8 mouse cellular contexts compared by ENCODE assay signal in the genomic region with DNA sequence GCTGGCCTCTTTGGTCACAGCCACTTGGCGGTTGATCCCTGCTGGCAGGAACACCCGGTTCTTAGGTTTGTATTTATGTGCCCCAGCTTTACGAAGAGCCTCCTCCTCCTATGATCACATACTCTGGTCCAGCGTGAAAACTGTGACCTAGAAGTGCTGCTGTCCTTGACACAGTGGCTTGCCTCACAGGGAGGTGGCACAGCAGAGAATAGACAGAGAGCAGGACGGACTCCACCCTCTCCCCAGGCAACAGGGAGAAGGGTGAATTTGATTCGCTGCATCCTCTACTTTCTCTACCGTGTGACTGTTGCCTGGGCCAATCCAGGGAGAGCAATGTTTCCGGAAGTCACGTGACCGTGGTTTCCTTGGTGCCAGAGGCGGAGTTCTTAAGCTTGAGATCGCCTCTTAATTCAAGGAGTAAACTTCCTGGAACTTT. TPM values are rescaled to one million over a fixed set of nuclear protein-coding genes. Genes with fewer than 3 reads are reported as not detected.
DNase-seq lines count a peak whose midpoint lies in the region; ATAC-seq and TF ChIP-seq lines count a peak whose summit lies in the region.

No protein-coding gene starts in this region.

- H3K9ac ChIP-seq in forebrain, embryonic 13.5 days, result no peak overlapping the region
- H3K9ac ChIP-seq in hindbrain, postnatal 0 days (replicated peaks; ENCODE audit: low read length), result no peak overlapping the region
- no peak overlapping the region for H3K9ac ChIP-seq in limb, embryonic 14.5 days (ENCODE audit: low read depth, low read length, severe bottlenecking)
- H3K9ac ChIP-seq in midbrain, embryonic 15.5 days, result no peak overlapping the region

- intact Hi-C loops in heart, postnatal 25 days (cut with DNase I), result no loop called here

- H3K4me2 ChIP-seq in forebrain, embryonic 13.5 days, result peak overlapping the region; percentile 32
- peak overlapping the region; percentile 27; the same call in 1 of the 2 replicates for H3K4me2 ChIP-seq in hindbrain, postnatal 0 days (ENCODE audit: low read depth, low read length)
- no peak overlapping the region; the same call in 1 of the 2 replicates for H3K4me2 ChIP-seq in limb, embryonic 14.5 days (replicated peaks; ENCODE audit: low read depth, low read length, severe bottlenecking)
- H3K4me2 ChIP-seq in midbrain, embryonic 15.5 days, result peak overlapping the region; percentile 34

- no peaks in the 10 kb centered on the region for H3K9me3 ChIP-seq in forebrain, embryonic 13.5 days (replicated peaks)
- no peaks in the 10 kb centered on the region for H3K9me3 ChIP-seq in hindbrain, postnatal 0 days (ENCODE audit: low read length)
- H3K9me3 ChIP-seq in limb, embryonic 14.5 days (ENCODE audit: control insufficient read depth, low read length), result no peaks in the 10 kb centered on the region
- H3K9me3 ChIP-seq in midbrain, embryonic 15.5 days, result no peaks in the 10 kb centered on the region

- no peaks in the 10 kb centered on the region for H3K4me1 ChIP-seq in forebrain, embryonic 13.5 days
- H3K4me1 ChIP-seq in hindbrain, postnatal 0 days (ENCODE audit: insufficient read depth, low read length), result no peaks in the 10 kb centered on the region
- H3K4me1 ChIP-seq in limb, embryonic 14.5 days (ENCODE audit: control insufficient read depth, insufficient read depth, low read length), result peaks cover 4% of the 10 kb centered on the region; the same call in 1 of the 2 replicates
- H3K4me1 ChIP-seq in midbrain, embryonic 15.5 days, result no peaks in the 10 kb centered on the region

- 0 out of 2 replicates have a peak, but pooled peaks have one; percentile 62 for ATAC-seq in forebrain, embryonic 13.5 days
- ATAC-seq in hindbrain, postnatal 0 days, result peak; percentile 93
- ATAC-seq in limb, embryonic 14.5 days (ENCODE audit: low FRiP score, low read depth), result peak; percentile 70
- ATAC-seq in midbrain, embryonic 15.5 days (replicated peaks), result peak; percentile 73; the same call in 1 of the 2 replicates

- no peak overlapping the region for H3K4me3 ChIP-seq in forebrain, embryonic 13.5 days
- H3K4me3 ChIP-seq in hindbrain, postnatal 0 days (ENCODE audit: low read length), result peak overlapping the region; percentile 14; the same call in 1 of the 2 replicates
- H3K4me3 ChIP-seq in limb, embryonic 14.5 days (replicated peaks; ENCODE audit: low read length), result no peak overlapping the region
- H3K4me3 ChIP-seq in midbrain, embryonic 15.5 days, result 0 out of 2 replicates have a peak overlapping the region, but pooled peaks have one; percentile 6

- H3K27ac ChIP-seq in forebrain, embryonic 13.5 days, result no peak overlapping the region
- H3K27ac ChIP-seq in hindbrain, postnatal 0 days, result 0 out of 2 replicates have a peak overlapping the region, but pooled peaks have one; percentile 32
- no peak overlapping the region for H3K27ac ChIP-seq in limb, embryonic 14.5 days (replicated peaks; ENCODE audit: low read depth, low read length)
- H3K27ac ChIP-seq in midbrain, embryonic 15.5 days, result no peak overlapping the region

- peak; percentile 98 for DNase-seq in heart, adult 11 months
- DNase-seq in heart, postnatal 25 days (ENCODE audit: low spot score), result no peak
- DNase-seq in adrenal gland, adult 8-10 months, result peak; percentile 90
- DNase-seq in hindbrain, postnatal 0 days (ENCODE audit: low spot score), result peak; percentile 74
- DNase-seq in limb, embryonic 14.5 days (ENCODE audit: low spot score), result peak; percentile 57
- peak; percentile 90 for DNase-seq in yolk sac, embryonic 10.5 days (ENCODE audit: low spot score)

- TF ChIP-seq POLR2A in limb, embryonic 14.5 days (IDR thresholded peaks at IDR 0.05; ENCODE audit: borderline replicate concordance, extremely low read depth, insufficient read depth, insufficient read length), result no peak

- H3K36me3 ChIP-seq in forebrain, embryonic 13.5 days (ENCODE audit: poor library complexity, severe bottlenecking), result no peaks in the 10 kb centered on the region
- H3K36me3 ChIP-seq in hindbrain, postnatal 0 days (ENCODE audit: insufficient read depth, low read length), result no peaks in the 10 kb centered on the region
- no peaks in the 10 kb centered on the region for H3K36me3 ChIP-seq in limb, embryonic 14.5 days (ENCODE audit: control insufficient read depth, insufficient read depth, low read length)
- H3K36me3 ChIP-seq in midbrain, embryonic 15.5 days (replicated peaks), result no peaks in the 10 kb centered on the region

- H3K27me3 ChIP-seq in forebrain, embryonic 13.5 days, result peaks cover 8% of the 10 kb centered on the region
- H3K27me3 ChIP-seq in hindbrain, postnatal 0 days (ENCODE audit: insufficient read depth, low read length), result no peaks in the 10 kb centered on the region
- H3K27me3 ChIP-seq in limb, embryonic 14.5 days (ENCODE audit: control insufficient read depth, insufficient read depth, low read length), result no peaks in the 10 kb centered on the region; the same call in 1 of the 2 replicates
- H3K27me3 ChIP-seq in midbrain, embryonic 15.5 days (replicated peaks), result 0 out of 2 replicates have a peak, but pooled peaks cover under 1% of the 10 kb centered on the region

- no peak for TF ChIP-seq CTCF in hindbrain, postnatal 0 days (IDR thresholded peaks at IDR 0.05; ENCODE audit: low read depth)

- 24% methylated on average over 12 of the region's 12 CpGs for WGBS in forebrain, embryonic 13.5 days
- 24% methylated on average over 12 of the region's 12 CpGs for WGBS in hindbrain, postnatal 0 days
- 30% methylated on average over 12 of the region's 12 CpGs for WGBS in limb, embryonic 14.5 days
- WGBS in midbrain, embryonic 15.5 days, result 24% methylated on average over 12 of the region's 12 CpGs

RNA-seq across cellular contexts. Expression of gene Prr15l, which starts 7.0 kb away (rescaled TPM):
- total RNA-seq in heart, postnatal 25 days (2021), result 1 to 10 TPM; 1.7 to 2.3 TPM
- total RNA-seq in adrenal gland, adult 8-10 months (2022), result under 1 TPM in 3 of 4 experiments, not detected in 1; 0.28 to 0.70 (median 0.32) TPM
- 0.08 and 0.25 TPM in 2 replicates for polyA plus RNA-seq in forebrain, embryonic 13.5 days (2015; fragmentation: Nextera tagmentation; extraction: Ambion mirVana)
- total RNA-seq in hindbrain, postnatal 0 days (2014; rRNA removed), result 0.10 and 0.75 TPM in 2 replicates
- 0.19 and 0.71 TPM in 2 replicates for polyA plus RNA-seq in hindbrain, postnatal 0 days (2015; fragmentation: Nextera tagmentation; extraction: Ambion mirVana)
- 0.47 and 1.2 TPM in 2 replicates for polyA plus RNA-seq in limb, embryonic 14.5 days (2012; rRNA removed)
- 3.3 and 3.7 TPM in 2 replicates for polyA plus RNA-seq in limb, embryonic 14.5 days (2014; fragmentation: Nextera tagmentation; extraction: Ambion mirVana)
- 0.17 and 0.30 TPM in 2 replicates for polyA plus RNA-seq in midbrain, embryonic 15.5 days (2015; fragmentation: Nextera tagmentation; extraction: Ambion mirVana)

RNA-seq across cellular contexts. Expression of gene Pnpo, which starts 8.8 kb away (rescaled TPM):
- 10 to 100 TPM; 11.3 to 12.9 TPM for total RNA-seq in heart, postnatal 25 days (2021)
- 10 to 100 TPM; 34.5 to 43.3 (median 39.4) TPM for total RNA-seq in adrenal gland, adult 8-10 months (2022)
- polyA plus RNA-seq in forebrain, embryonic 13.5 days (2015; fragmentation: Nextera tagmentation; extraction: Ambion mirVana), result 13.9 and 20.0 TPM in 2 replicates
- 31.5 and 37.2 TPM in 2 replicates for total RNA-seq in hindbrain, postnatal 0 days (2014; rRNA removed)
- 37.3 and 38.3 TPM in 2 replicates for polyA plus RNA-seq in hindbrain, postnatal 0 days (2015; fragmentation: Nextera tagmentation; extraction: Ambion mirVana)
- 13.9 and 15.4 TPM in 2 replicates for polyA plus RNA-seq in limb, embryonic 14.5 days (2012; rRNA removed)
- polyA plus RNA-seq in limb, embryonic 14.5 days (2014; fragmentation: Nextera tagmentation; extraction: Ambion mirVana), result 22.6 and 24.2 TPM in 2 replicates
- polyA plus RNA-seq in midbrain, embryonic 15.5 days (2015; fragmentation: Nextera tagmentation; extraction: Ambion mirVana), result 28.7 and 29.7 TPM in 2 replicates

RNA-seq across cellular contexts. Expression of gene Cdk5rap3, which starts 18.6 kb away (rescaled TPM):
- total RNA-seq in heart, postnatal 25 days (2021), result 10 to 100 TPM; 21.6 to 23.2 TPM
- total RNA-seq in adrenal gland, adult 8-10 months (2022), result 10 to 100 TPM; 55.2 to 82.1 (median 71.5) TPM
- 102 and 104 TPM in 2 replicates for polyA plus RNA-seq in forebrain, embryonic 13.5 days (2015; fragmentation: Nextera tagmentation; extraction: Ambion mirVana)
- 44.9 and 56.5 TPM in 2 replicates for total RNA-seq in hindbrain, postnatal 0 days (2014; rRNA removed)
- polyA plus RNA-seq in hindbrain, postnatal 0 days (2015; fragmentation: Nextera tagmentation; extraction: Ambion mirVana), result 77.1 and 87.8 TPM in 2 replicates
- 71.4 and 74.5 TPM in 2 replicates for polyA plus RNA-seq in limb, embryonic 14.5 days (2012; rRNA removed)
- 79.6 and 83.6 TPM in 2 replicates for polyA plus RNA-seq in limb, embryonic 14.5 days (2014; fragmentation: Nextera tagmentation; extraction: Ambion mirVana)
- polyA plus RNA-seq in midbrain, embryonic 15.5 days (2015; fragmentation: Nextera tagmentation; extraction: Ambion mirVana), result 88.2 and 91.7 TPM in 2 replicates

RNA-seq across cellular contexts. Expression of gene Sp2, which starts 47.8 kb away (rescaled TPM):
- total RNA-seq in heart, postnatal 25 days (2021), result 10 to 100 TPM in 1 of 2 experiments, 1 to 10 TPM in 1; 9.8 to 11.6 TPM
- total RNA-seq in adrenal gland, adult 8-10 months (2022), result 10 to 100 TPM; 13.8 to 21.0 (median 16.4) TPM
- 18.3 and 18.8 TPM in 2 replicates for polyA plus RNA-seq in forebrain, embryonic 13.5 days (2015; fragmentation: Nextera tagmentation; extraction: Ambion mirVana)
- total RNA-seq in hindbrain, postnatal 0 days (2014; rRNA removed), result 7.3 and 8.8 TPM in 2 replicates
- polyA plus RNA-seq in hindbrain, postnatal 0 days (2015; fragmentation: Nextera tagmentation; extraction: Ambion mirVana), result 11.9 and 14.4 TPM in 2 replicates
- 16.0 and 22.3 TPM in 2 replicates for polyA plus RNA-seq in limb, embryonic 14.5 days (2012; rRNA removed)
- 17.1 and 18.7 TPM in 2 replicates for polyA plus RNA-seq in limb, embryonic 14.5 days (2014; fragmentation: Nextera tagmentation; extraction: Ambion mirVana)
- polyA plus RNA-seq in midbrain, embryonic 15.5 days (2015; fragmentation: Nextera tagmentation; extraction: Ambion mirVana), result 16.2 and 17.3 TPM in 2 replicates

Comparison
In these comparisons a context has a peak if more than half of its experiments do, and no peak if none do; other contexts are left out.
1. H3K4me3 ChIP-seq: peak in hindbrain, postnatal 0 days (single experiment) and midbrain, embryonic 15.5 days (single experiment); none in forebrain, embryonic 13.5 days (single experiment) and limb, embryonic 14.5 days (single experiment).
2. Peak in every context shown above with its lines, with median percentiles within 50 percentile points of each other: ATAC-seq.